Mouse (Mus musculus): ENCODE measurements around the gene Wdr18. TPM values are rescaled to one million over a fixed set of nuclear protein-coding genes. Genes with fewer than 3 reads are reported as not detected.

The Wdr18 gene
- total RNA-seq, 2 experiments from 2014 or later: 20.5 to 30.1 TPM

DNA sequence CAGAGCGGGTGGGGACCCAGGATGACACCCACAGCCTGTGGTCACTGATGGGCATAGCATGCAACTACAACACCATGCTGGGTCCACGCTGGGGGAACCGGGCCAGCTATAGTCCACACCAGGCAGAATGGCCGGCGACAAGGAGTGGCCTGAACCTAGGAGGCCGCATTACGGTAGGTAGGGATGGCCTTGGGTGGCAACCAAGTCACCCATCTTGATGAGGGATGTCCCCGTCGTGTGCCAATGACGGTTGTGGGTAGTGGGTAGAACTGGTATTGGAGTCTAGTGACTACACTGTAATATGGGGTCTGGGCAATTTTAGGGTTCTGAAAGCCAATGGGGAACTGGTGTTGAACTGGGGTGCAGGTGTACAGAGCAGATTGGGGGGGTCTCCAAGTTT is 57.0 kb downstream of the Wdr18 start:
- no peak for DNase-seq (ENCODE audit: low spot score)
- intact Hi-C loops (cut with DNase I): no loop called here

DNA sequence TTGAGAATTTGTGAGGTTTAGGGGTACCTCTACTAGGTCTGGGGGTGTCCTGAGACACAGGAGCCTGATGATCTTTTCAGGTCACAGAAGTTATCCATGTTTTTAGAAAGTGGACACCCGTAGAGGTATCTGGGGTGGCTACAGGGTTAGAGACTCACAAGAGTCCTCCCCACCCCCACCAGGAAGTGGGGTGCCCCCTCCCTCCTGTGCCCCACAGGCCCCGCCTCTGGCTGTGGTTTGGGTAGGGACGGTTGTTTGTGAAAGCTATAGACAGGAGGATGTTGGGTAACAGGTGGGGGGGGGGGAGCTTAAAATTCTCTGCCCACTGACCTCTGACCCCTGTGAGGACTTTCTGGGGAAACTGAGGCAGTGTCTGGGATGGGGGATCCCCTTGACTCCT is 57.4 kb downstream of the Wdr18 start:
- intact Hi-C loops (cut with DNase I): no loop called here
- DNase-seq (ENCODE audit: low spot score): peak; percentile 54

DNA sequence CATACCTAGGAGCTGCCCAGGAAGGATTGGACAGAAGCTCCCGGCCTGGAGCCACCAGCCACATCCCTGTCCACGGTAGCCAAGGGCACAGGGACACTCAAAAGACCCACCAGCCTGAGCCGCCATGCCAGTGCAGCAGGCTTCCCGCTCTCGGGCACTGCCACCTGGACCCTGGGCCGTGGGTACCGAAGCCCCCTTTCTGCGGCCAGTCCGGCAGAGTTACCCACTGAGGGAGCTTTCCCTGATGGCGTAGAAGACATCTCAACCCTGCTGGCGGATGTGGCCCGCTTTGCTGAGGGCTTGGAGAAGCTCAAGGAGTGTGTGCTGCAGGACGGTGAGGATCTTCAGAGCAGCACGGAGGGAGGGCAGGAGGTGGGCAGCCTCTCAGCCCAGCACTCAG is 57.8 kb downstream of the Wdr18 start:
- intact Hi-C loops (cut with DNase I): loop anchor here (2.0 kb wide), 1 partner anchor 15 kb away; no protein-coding TSS in a partner anchor

DNA sequence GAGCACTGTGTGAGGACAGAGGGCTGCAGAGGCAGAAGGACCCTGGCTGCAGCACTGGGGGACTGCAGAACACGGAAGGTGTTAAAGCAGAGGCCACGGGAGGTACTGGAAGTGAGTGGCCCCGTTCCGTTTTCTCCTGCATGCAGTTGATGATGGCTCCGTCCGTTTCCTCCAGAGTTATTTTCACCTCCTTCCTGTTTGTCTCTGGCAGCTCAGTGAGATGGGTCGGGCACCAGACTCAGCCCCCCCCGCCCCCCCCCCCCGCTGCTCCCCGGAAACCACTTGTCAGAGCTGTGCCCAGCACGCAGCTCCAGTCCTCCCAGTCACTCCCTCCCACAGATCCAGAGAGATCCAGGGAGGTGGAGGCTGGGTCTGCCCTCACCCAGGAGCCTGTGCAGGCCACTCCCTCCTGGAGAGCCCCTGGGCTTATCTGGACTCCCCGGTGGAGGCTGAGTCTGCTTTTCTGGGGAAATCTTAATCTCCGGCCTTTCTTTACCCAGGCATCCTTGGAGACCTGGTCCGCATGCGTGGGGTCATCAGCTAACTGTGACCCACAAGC is 58.9 kb downstream of the Wdr18 start:
- DNase-seq (ENCODE audit: low spot score): no peak

More for the DNA sequence above, 57.8 kb downstream of the Wdr18 start:
- DNase-seq (ENCODE audit: low spot score): no peak

DNA sequence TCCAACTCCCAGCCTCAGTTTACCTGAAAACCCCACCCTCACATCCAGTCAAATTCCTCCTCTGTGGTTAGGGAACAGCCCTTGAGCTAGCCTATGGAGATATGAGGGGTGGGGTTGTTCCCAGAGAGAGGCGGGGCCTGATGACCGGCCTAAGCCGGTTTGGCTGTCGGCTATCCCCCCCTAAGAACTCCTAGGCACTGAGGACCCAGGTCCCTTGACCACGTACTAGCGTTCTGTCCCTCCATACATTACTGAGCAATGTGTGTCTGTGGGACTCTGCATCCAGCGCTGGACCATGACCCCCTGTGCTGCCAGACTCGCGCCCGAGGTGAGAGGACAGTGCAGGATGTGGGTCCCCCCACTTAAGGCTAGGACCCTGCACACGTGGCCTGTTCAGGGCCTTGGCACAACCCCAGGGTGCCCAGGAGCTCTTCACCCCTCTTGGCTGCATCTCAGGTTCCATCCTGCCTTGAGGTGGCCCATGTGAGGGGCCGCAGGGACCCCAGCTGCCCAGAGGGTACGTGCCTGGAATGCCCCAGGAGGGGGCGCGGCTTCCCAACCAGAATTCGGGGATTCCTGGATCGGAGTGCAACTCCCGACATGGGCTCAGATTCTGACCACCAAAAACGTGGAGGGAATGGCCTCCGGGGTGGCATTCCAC is 59.6 kb downstream of the Wdr18 start:
- intact Hi-C loops (cut with DNase I): loop anchor here (2.0 kb wide), 1 partner anchor 13 kb away; no protein-coding TSS in a partner anchor
- no peak for DNase-seq (ENCODE audit: low spot score)

More for the DNA sequence above, 58.9 kb downstream of the Wdr18 start:
- intact Hi-C loops (cut with DNase I): loop anchor here (2.0 kb wide), 1 partner anchor 14 kb away; no protein-coding TSS in a partner anchor

Other genes with a start within 250 kb of the Wdr18 start
- gene Hcn2, start 243.5 kb upstream of the Wdr18 start, total RNA-seq (2021): 10 to 100 TPM; 26.0 to 28.5 TPM
- gene Polrmt, start 213.6 kb upstream of the Wdr18 start, total RNA-seq (2021): 10 to 100 TPM; 37.0 to 38.6 TPM
- not detected for gene Fgf22, start 205.1 kb upstream of the Wdr18 start, total RNA-seq (2021)
- 10 to 100 TPM; 21.2 to 22.8 TPM for gene Rnf126, start 193.2 kb upstream of the Wdr18 start, total RNA-seq (2021)
- gene Fstl3, start 182.9 kb upstream of the Wdr18 start, total RNA-seq (2021): 1 to 10 TPM; 2.9 to 4.2 TPM
- gene Prss57, start 169.2 kb upstream of the Wdr18 start, total RNA-seq (2021): not detected
- gene Palm, start 166.6 kb upstream of the Wdr18 start, total RNA-seq (2021): 10 to 100 TPM; 70.3 to 77.3 TPM
- under 1 TPM; 0.59 to 0.70 TPM for gene Misp, start 139.2 kb upstream of the Wdr18 start, total RNA-seq (2021)
- gene Ptbp1, start 105.7 kb upstream of the Wdr18 start, total RNA-seq (2021): 10 to 100 TPM; 54.6 to 59.3 TPM
- under 1 TPM in 1 of 2 experiments, not detected in 1; 0.44 TPM for gene Prtn3, start 85.7 kb upstream of the Wdr18 start, total RNA-seq (2021)
- gene Plppr3, start 85.5 kb upstream of the Wdr18 start, total RNA-seq (2021): not detected
- gene Elane, start 73.9 kb upstream of the Wdr18 start, total RNA-seq (2021): not detected
- gene Cfd, start 69.3 kb upstream of the Wdr18 start, total RNA-seq (2021): 10 to 100 TPM; 11.1 to 61.8 TPM
- 10 to 100 TPM; 49.2 to 50.7 TPM for gene Med16, start 51.2 kb upstream of the Wdr18 start, total RNA-seq (2021)
- not detected for gene Gm26602, start 49.3 kb upstream of the Wdr18 start, total RNA-seq (2021)
- gene Kiss1r, start 43.2 kb upstream of the Wdr18 start, total RNA-seq (2021): under 1 TPM; 0.14 to 0.18 TPM
- gene R3hdm4, start 38.9 kb upstream of the Wdr18 start, total RNA-seq (2021): 10 to 100 TPM; 81.1 to 82.9 TPM
- 1 to 10 TPM; 1.9 to 2.0 TPM for gene Arid3a, start 33.1 kb upstream of the Wdr18 start, total RNA-seq (2021)
- under 1 TPM; 0.14 to 0.21 TPM for gene Grin3b, start 10.6 kb downstream of the Wdr18 start, total RNA-seq (2021)
- 100 to 1,000 TPM; 110 to 115 TPM for gene Tmem259, start 24.2 kb downstream of the Wdr18 start, total RNA-seq (2021)
- gene Cnn2, start 28.4 kb downstream of the Wdr18 start, total RNA-seq (2021): 10 to 100 TPM; 35.9 to 36.6 TPM
- gene Abca7, start 36.3 kb downstream of the Wdr18 start, total RNA-seq (2021): 1 to 10 TPM; 6.5 to 6.7 TPM
- gene Arhgap45, start 56.5 kb downstream of the Wdr18 start, total RNA-seq (2021): 1 to 10 TPM; 4.7 to 4.9 TPM
- 10 to 100 TPM; 79.3 to 81.2 TPM for gene Polr2e, start 79.6 kb downstream of the Wdr18 start, total RNA-seq (2021)
- gene Gpx4, start 87.0 kb downstream of the Wdr18 start, total RNA-seq (2021): 100 to 1,000 TPM; 691 to 812 TPM
- gene Sbno2, start 145.4 kb downstream of the Wdr18 start, total RNA-seq (2021): 10 to 100 TPM; 11.0 to 11.6 TPM
- 100 to 1,000 TPM; 133 to 138 TPM for gene Stk11, start 155.7 kb downstream of the Wdr18 start, total RNA-seq (2021)
- 1,000 to 10,000 TPM; 1,252 to 1,264 TPM for gene Atp5d, start 178.5 kb downstream of the Wdr18 start, total RNA-seq (2021)
- gene Cbarp, start 180.7 kb downstream of the Wdr18 start, total RNA-seq (2021): 1 to 10 TPM; 2.4 to 3.1 TPM
- gene Midn, start 188.1 kb downstream of the Wdr18 start, total RNA-seq (2021): 100 to 1,000 TPM in 1 of 2 experiments, 10 to 100 TPM in 1; 92.1 to 120 TPM
- gene Cirbp, start 205.8 kb downstream of the Wdr18 start, total RNA-seq (2021): 10 to 100 TPM; 31.7 to 43.1 TPM
- gene 1600002K03Rik, start 212.8 kb downstream of the Wdr18 start, total RNA-seq (2021): 1 to 10 TPM; 4.2 to 5.2 TPM
- 1 to 10 TPM in 1 of 2 experiments, under 1 TPM in 1; 0.91 to 1.1 TPM for gene Efna2, start 219.3 kb downstream of the Wdr18 start, total RNA-seq (2021)

Measured in heart, postnatal 25 days (tissue).